Mouse (Mus musculus) left cerebral cortex, adult 18-20 months (tissue): ENCODE data around the gene Itpr1. TPM values are rescaled to one million over a fixed set of nuclear protein-coding genes. Genes with fewer than 3 reads are reported as not detected.
"Not testable (repeated sequence)": the region's sequence is repeated elsewhere in the genome, so short reads cannot be mapped to it uniquely, and the experiment has no call there.

Experiments used
- DNase-seq, 2 experiments: peaks; one replicate each; pipeline ENCODE4 v3.0.0; 2021 to 2022; ENCODE audit warnings: low spot score in 2 of 2, mixed read lengths in 1 of 2
- total RNA-seq, 2 experiments: library from RNA; stranded (reverse); gene quantifications; 2 replicates each; pipeline ENCODE4 v1.2.3; 2021

Itpr1 gene
- total RNA-seq, 2 experiments from 2014 or later = 477 to 491 TPM

- no peak for DNase-seq
These were observed 321.7 kb downstream of the Itpr1 start for GRCm38 (mm10) chr6:108534596-108534995.

- no peak for DNase-seq
These were observed 322.4 kb downstream of the Itpr1 start for GRCm38 (mm10) chr6:108535309-108535708.

GRCm38 (mm10) chr6:108536546-108537317 lies 323.8 kb downstream of the Itpr1 start:
- DNase-seq = no peak

GRCm38 (mm10) chr6:108538406-108538805 lies 325.5 kb downstream of the Itpr1 start:
- DNase-seq = no peak

GRCm38 (mm10) chr6:108540441-108540840 lies 327.5 kb downstream of the Itpr1 start:
- DNase-seq = no peak

GRCm38 (mm10) chr6:108544917-108545316 lies 332.0 kb downstream of the Itpr1 start:
- no peak for DNase-seq

GRCm38 (mm10) chr6:108545464-108545863 lies 332.6 kb downstream of the Itpr1 start:
- DNase-seq = no peak

GRCm38 (mm10) chr6:108548413-108548812 lies 335.5 kb downstream of the Itpr1 start:
- no peak for DNase-seq

- DNase-seq = no peak
These were observed 336.6 kb downstream of the Itpr1 start for GRCm38 (mm10) chr6:108549495-108549935.

- no peak for DNase-seq
These were observed 339.1 kb downstream of the Itpr1 start for GRCm38 (mm10) chr6:108551725-108552620.

GRCm38 (mm10) chr6:108553013-108553412 lies 340.1 kb downstream of the Itpr1 start:
- no peak for DNase-seq

GRCm38 (mm10) chr6:108553536-108553935 lies 340.6 kb downstream of the Itpr1 start:
- no peak for DNase-seq

- DNase-seq = peak; percentile 48 to 66
These were observed 341.5 kb downstream of the Itpr1 start for GRCm38 (mm10) chr6:108554389-108554788.

- no peak for DNase-seq
These were observed 342.0 kb downstream of the Itpr1 start for GRCm38 (mm10) chr6:108554878-108555277.

GRCm38 (mm10) chr6:108557576-108558322 lies 344.9 kb downstream of the Itpr1 start:
- DNase-seq = no peak

- not testable (repeated sequence) for DNase-seq
These were observed 346.3 kb downstream of the Itpr1 start for GRCm38 (mm10) chr6:108559226-108559625.

GRCm38 (mm10) chr6:108562971-108563370 lies 350.1 kb downstream of the Itpr1 start:
- no peak for DNase-seq

GRCm38 (mm10) chr6:108565447-108565846 lies 352.6 kb downstream of the Itpr1 start:
- DNase-seq = not testable (repeated sequence)

GRCm38 (mm10) chr6:108566549-108566948 lies 353.7 kb downstream of the Itpr1 start:
- no peak for DNase-seq

GRCm38 (mm10) chr6:108569460-108570187 lies 356.7 kb downstream of the Itpr1 start:
- no peak for DNase-seq
